Mouse (Mus musculus) lung, adult 2 months (tissue): ENCODE results near the gene Sugp2.

ENCODE experiments used
- CTCF ChIP-seq: fragments of 200-500 bp; IDR thresholded peaks from 2 replicates; pipeline ENCODE4 v1.5.1; 2011; ENCODE audit warnings: mild to moderate bottlenecking, low read length, control low read depth; ENCODE audit not compliant: insufficient read depth
- POLR2A ChIP-seq: fragments of 200-500 bp; IDR thresholded peaks from 2 replicates; pipeline ENCODE4 v1.6.1; 2011; ENCODE audit warnings: low read depth, mild to moderate bottlenecking, control low read depth, low read length, borderline replicate concordance; ENCODE audit errors: extremely low read depth

- no peak for TF ChIP-seq POLR2A
- TF ChIP-seq CTCF: peak; percentile 43
Measured at GRCm38 (mm10) chr8:70286737-70287136, 52.7 kb downstream of the Sugp2 start.
